Mouse (Mus musculus) forebrain, embryonic 16.5 days (tissue): ENCODE measurements around the gene Mansc1. TPM values are rescaled to one million over a fixed set of nuclear protein-coding genes. Genes with fewer than 3 reads are reported as not detected.

Experiments used
- ATAC-seq: fragments of 200-750 bp; cut with Nextera tagmentation; 2 replicates; pipeline ENCODE4 v1.8.0; 2017; ENCODE audit warnings: mild to moderate bottlenecking, moderate library complexity
- H3K27ac ChIP-seq: fragments of 300-500 bp; sonication (generic); 2 replicates; pipeline ENCODE4 v1.5.1; 2014; ENCODE audit warnings: low read length, control low read depth
- H3K27me3 ChIP-seq: fragments of 300-500 bp; sonication (generic); replicated peaks from 2 replicates; pipeline ENCODE4 v1.6.1; 2014; ENCODE audit warnings: low read length; ENCODE audit not compliant: control insufficient read depth, insufficient read depth
- H3K36me3 ChIP-seq: fragments of 300-500 bp; sonication (generic); 2 replicates; pipeline ENCODE4 v1.6.1; 2014; ENCODE audit not compliant: control insufficient read depth, insufficient read depth
- H3K4me1 ChIP-seq: fragments of 300-500 bp; sonication (generic); replicated peaks from 2 replicates; pipeline ENCODE4 v1.6.1; 2014; ENCODE audit warnings: low read length; ENCODE audit not compliant: control insufficient read depth, insufficient read depth
- H3K4me2 ChIP-seq: fragments of 300-500 bp; sonication (generic); 2 replicates; pipeline ENCODE4 v1.6.1; 2014; ENCODE audit warnings: mild to moderate bottlenecking, low read length, control low read depth
- H3K4me3 ChIP-seq: fragments of 300-500 bp; sonication (generic); replicated peaks from 2 replicates; pipeline ENCODE4 v1.5.1; 2014; ENCODE audit warnings: mild to moderate bottlenecking, low read length, control low read depth
- H3K9ac ChIP-seq: fragments of 300-500 bp; sonication (generic); replicated peaks from 2 replicates; pipeline ENCODE4 v1.6.1; 2014; ENCODE audit warnings: low read depth, low read length, control low read depth
- H3K9me3 ChIP-seq: fragments of 300-500 bp; sonication (generic); 2 replicates; pipeline ENCODE4 v1.6.1; 2016; ENCODE audit warnings: low read length; ENCODE audit not compliant: control insufficient read depth
- WGBS: fragments of 180-500 bp; shearing (Covaris S2); extraction: QIAGEN DNeasy Blood & Tissue Kit; methylation state at CpG from one replicate; pipeline ENCODE4 v1.1.7; 2014; 5-methylcytosine and 5-hydroxymethylcytosine counted together
- polyA plus RNA-seq: library from polyadenylated mRNA; unstranded; fragments of >200 nt; fragmentation: Nextera tagmentation; extraction: Ambion mirVana; gene quantifications from 2 replicates; pipeline ENCODE4 v1.2.1, GENCODE M21; 2015

Gene Mansc1
- polyA plus RNA-seq, 1 experiment from 2014 or later = 0.90 TPM

DNA sequence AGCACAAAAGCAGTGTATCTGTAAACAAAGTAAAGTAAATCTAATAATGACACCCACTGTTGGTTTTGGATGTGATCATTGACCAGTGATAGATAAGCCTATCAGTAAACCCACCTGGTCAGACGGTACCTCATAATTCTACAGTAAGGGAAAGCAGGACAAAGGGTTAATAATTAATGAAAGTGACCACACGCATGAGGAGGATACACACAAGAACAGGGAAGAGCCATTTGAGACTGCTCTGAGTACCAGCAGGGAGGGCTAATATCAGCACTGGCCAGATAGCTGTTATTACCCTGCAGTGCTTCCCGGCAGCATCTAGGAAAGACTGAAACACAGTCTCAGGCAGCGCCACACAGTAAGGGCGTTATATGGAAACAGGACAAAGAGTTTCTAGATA lies 32.3 kb upstream of the Mansc1 start:
- 83% methylated on average over 5 of the region's 5 CpGs for WGBS
- ATAC-seq = no peak

DNA sequence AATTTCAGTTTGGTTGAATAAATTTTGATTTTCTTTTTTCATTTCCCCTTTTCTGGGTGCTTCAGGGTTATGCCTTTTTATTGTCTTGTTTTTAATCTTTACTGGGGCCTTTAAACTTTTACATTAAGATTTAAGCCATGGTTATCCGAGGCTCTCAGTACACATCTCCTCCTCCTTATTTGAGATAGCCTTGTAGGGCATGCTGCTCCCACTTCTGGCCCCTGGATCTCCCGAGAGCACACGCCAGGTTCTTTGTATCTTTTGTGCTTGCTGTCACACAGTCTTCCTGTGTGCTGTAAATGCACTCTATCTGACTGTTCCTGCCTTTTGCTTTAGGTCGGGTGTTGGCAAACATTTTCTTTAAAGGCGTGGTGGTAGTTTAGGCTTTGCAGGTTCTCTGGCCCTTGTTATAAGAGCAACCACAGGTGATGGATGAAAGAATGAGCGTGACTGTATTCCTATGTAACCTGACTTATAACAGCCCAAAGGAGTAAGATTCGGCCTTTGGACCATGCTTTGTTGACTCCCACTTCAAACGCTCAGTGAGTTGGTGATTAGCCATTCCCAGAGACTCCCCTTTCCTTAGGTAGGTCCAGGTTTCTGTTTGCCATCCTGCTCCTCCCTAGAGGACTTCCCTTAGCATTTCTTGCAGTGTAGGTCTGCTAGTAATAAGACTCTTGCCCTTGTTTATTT lies 28.6 kb upstream of the Mansc1 start:
- H3K4me1 ChIP-seq = no peaks in the 10 kb centered on the region
- H3K4me2 ChIP-seq = no peak overlapping the region
- H3K36me3 ChIP-seq = no peaks in the 10 kb centered on the region
- no peak for ATAC-seq
- WGBS = 79% methylated on average over 8 of the region's 8 CpGs
- H3K9me3 ChIP-seq = no peaks in the 10 kb centered on the region
- no peak overlapping the region for H3K27ac ChIP-seq
- no peaks in the 10 kb centered on the region for H3K27me3 ChIP-seq
- no peak overlapping the region for H3K9ac ChIP-seq
- no peak overlapping the region for H3K4me3 ChIP-seq

More for the DNA sequence above, 32.3 kb upstream of the Mansc1 start:
- Histone ChIP-seq H3K4me1 (no peaks in the 10 kb centered on the region), H3K4me2 (no peak overlapping the region), H3K4me3 (no peak overlapping the region), H3K9ac (no peak overlapping the region), H3K36me3 (no peaks in the 10 kb centered on the region), H3K9me3 (no peaks in the 10 kb centered on the region), H3K27ac (no peak overlapping the region), H3K27me3 (no peaks in the 10 kb centered on the region)

DNA sequence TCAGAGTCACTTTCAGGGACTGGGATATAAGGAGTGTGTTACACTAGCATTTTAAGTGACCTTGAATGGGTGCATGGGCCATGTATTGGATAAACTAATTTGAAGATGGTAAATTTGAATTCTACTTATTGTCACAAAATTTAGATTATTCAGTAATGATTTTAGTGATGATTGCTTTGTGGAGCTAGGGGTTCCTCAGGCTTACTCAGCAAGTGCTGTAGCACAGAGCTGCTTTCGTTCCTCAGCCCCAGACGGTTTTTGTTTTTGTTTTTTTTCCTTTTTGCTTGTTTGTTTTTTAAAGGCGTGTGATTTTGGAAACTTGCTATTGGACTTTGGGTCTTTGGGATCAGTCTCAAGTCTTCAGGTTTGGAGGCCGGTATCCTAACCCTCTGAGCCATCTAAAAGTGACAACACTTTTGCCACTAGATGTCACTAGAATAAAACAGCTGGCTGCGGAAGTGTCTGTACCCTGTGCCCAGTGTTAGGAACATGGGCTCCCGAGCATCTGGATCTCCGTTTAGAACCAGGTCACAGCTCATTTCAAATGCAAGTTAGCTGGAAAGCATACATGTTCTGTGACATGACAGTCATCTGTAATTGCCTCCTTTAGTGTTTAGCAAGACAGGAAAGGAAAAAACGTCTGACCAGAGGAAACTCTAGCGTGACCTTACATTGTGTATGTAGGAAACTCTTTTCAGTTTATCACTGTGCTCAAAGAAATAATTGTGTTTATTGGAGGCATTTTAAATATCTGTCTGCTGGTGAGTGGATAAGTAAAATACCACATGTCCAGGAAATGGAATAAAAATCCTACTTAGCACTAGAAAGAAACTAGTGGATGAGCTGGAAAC lies 27.0 kb upstream of the Mansc1 start:
- H3K4me3 ChIP-seq = no peak overlapping the region
- no peak overlapping the region for H3K4me2 ChIP-seq
- no peaks in the 10 kb centered on the region for H3K36me3 ChIP-seq
- no peak overlapping the region for H3K9ac ChIP-seq
- peak; percentile 91 for ATAC-seq
- H3K9me3 ChIP-seq = no peaks in the 10 kb centered on the region
- 24% methylated on average over 9 of the region's 9 CpGs for WGBS
- H3K27me3 ChIP-seq = no peaks in the 10 kb centered on the region
- no peaks in the 10 kb centered on the region for H3K4me1 ChIP-seq
- no peak overlapping the region for H3K27ac ChIP-seq

DNA sequence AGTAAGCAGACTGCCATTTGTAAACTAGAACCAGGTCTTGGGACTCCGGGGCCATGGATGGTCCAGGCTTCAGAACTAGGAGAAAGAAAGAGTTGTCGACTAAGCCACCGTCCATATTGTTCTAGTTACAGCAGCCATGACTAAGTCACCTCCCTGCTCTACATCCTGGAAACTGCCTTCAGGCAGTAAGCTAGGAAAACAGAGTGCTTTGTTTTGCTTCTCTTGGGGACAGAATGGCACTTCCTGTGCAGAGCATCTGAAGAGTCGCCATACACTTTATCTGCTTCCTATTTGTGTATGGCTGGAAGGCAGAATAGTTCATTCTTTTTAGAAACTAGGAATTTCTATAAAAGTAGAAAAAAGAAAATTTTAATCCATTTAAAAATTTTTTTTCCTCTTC lies 24.2 kb upstream of the Mansc1 start:
- H3K36me3 ChIP-seq = no peaks in the 10 kb centered on the region
- H3K27ac ChIP-seq = no peak overlapping the region
- no peaks in the 10 kb centered on the region for H3K9me3 ChIP-seq
- no peak overlapping the region for H3K4me3 ChIP-seq
- WGBS = 80% methylated on average over 4 of the region's 4 CpGs
- no peaks in the 10 kb centered on the region for H3K4me1 ChIP-seq
- no peak overlapping the region for H3K4me2 ChIP-seq
- ATAC-seq = no peak
- no peaks in the 10 kb centered on the region for H3K27me3 ChIP-seq
- H3K9ac ChIP-seq = no peak overlapping the region

DNA sequence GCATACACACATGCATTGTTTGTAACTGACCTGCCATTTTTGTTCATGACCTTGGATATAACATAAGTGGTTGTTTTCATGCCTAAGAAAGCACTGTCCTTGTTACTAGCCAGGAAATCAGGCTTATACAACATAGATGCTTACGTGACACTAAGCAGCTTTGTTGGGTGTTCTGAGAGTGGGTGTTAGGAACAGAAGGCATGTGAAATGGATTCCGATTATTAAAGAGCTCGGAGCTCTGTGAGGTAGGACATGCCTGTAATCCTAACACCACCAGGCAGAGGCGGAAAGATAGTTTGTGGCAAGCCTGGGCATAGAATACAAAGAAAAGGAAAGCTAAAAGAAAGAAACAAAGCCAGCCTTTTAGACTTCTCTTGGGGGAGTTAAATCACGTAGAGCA lies 16.1 kb upstream of the Mansc1 start:
- no peak overlapping the region for H3K4me2 ChIP-seq
- H3K4me1 ChIP-seq = peaks cover 15% of the 10 kb centered on the region
- H3K27me3 ChIP-seq = no peaks in the 10 kb centered on the region
- no peaks in the 10 kb centered on the region for H3K9me3 ChIP-seq
- H3K27ac ChIP-seq = peak overlapping the region; percentile 12; the same call in 1 of the 2 replicates
- H3K4me3 ChIP-seq = no peak overlapping the region
- 16% methylated on average over 5 of the region's 5 CpGs for WGBS
- no peaks in the 10 kb centered on the region for H3K36me3 ChIP-seq
- H3K9ac ChIP-seq = no peak overlapping the region
- ATAC-seq = peak; percentile 61

DNA sequence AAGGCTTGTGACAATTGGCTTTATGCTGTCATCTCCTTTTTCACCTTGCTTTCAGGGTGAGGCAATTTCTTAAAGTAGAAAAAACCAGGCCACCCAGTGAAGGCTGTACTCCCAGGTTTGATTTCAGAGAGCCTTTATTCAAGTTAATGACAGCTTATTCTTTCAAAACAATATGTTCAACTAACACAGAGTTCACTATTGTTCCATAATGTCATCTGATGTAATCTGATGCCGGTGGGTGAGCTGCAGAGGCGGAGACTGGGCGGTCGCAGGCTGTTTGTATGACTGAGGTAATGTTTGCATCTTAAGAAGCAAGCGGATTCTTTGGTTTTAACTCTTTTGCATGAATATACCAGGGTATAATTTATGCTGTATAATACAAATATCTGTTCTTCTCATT lies 15.3 kb upstream of the Mansc1 start:
- Histone ChIP-seq H3K36me3 (no peaks in the 10 kb centered on the region), H3K4me3 (no peak overlapping the region), H3K9me3 (no peaks in the 10 kb centered on the region), H3K27me3 (no peaks in the 10 kb centered on the region), H3K9ac (no peak overlapping the region), H3K4me1 (peaks cover 15% of the 10 kb centered on the region), H3K4me2 (no peak overlapping the region), H3K27ac (no peak overlapping the region)
- ATAC-seq = peak; percentile 75
- 5% methylated on average over 5 of the region's 5 CpGs for WGBS

DNA sequence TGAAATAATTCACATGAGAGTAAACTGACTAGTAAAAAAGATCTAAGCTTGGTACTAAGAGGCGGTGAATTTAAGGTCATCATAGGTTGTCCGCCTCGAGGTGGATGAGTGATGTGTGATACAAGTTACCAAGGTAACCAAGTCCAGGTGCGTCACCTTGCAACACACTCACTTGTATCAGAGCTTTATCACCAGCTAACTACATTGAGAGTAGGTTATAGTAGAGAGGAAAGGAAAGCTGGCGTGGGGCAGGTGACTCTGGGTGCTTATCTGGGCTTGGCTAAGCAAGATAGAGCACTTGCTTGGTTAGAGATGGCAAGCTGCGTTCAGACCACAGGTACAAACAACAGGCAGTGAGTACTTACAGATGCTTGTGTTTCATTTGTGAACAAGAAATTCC lies 14.5 kb upstream of the Mansc1 start:
- H3K4me3 ChIP-seq = no peak overlapping the region
- H3K4me1 ChIP-seq = peaks cover 20% of the 10 kb centered on the region
- 92% methylated on average over 6 of the region's 6 CpGs for WGBS
- no peak overlapping the region for H3K9ac ChIP-seq
- no peaks in the 10 kb centered on the region for H3K36me3 ChIP-seq
- H3K27ac ChIP-seq = no peak overlapping the region
- H3K4me2 ChIP-seq = no peak overlapping the region
- H3K27me3 ChIP-seq = no peaks in the 10 kb centered on the region
- no peak for ATAC-seq
- no peaks in the 10 kb centered on the region for H3K9me3 ChIP-seq

DNA sequence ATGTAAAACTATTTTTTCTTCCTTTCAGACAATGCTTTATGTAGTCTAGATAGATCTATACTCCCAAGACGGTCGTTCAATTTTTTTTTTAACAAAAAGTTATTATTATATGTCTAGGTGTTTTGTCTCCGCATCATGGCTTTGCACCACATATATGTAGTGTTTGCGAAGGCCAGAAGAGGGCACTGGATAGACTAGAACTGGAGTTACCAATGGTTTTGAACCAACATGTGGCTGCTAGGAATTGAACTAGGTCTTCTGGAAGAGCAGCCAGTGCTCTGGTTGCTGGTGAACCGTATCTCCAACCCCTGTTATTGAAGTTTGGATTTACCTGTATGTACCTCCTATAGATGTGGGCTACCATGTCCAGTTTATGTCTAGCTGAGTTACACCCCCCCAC lies 11.0 kb upstream of the Mansc1 start:
- WGBS = 93% methylated on average over 5 of the region's 5 CpGs
- no peak overlapping the region for H3K4me3 ChIP-seq
- H3K4me1 ChIP-seq = peaks cover 17% of the 10 kb centered on the region
- H3K4me2 ChIP-seq = no peak overlapping the region
- no peak overlapping the region for H3K27ac ChIP-seq
- H3K9ac ChIP-seq = no peak overlapping the region
- ATAC-seq = no peak
- H3K9me3 ChIP-seq = no peaks in the 10 kb centered on the region
- H3K36me3 ChIP-seq = no peaks in the 10 kb centered on the region
- no peaks in the 10 kb centered on the region for H3K27me3 ChIP-seq

DNA sequence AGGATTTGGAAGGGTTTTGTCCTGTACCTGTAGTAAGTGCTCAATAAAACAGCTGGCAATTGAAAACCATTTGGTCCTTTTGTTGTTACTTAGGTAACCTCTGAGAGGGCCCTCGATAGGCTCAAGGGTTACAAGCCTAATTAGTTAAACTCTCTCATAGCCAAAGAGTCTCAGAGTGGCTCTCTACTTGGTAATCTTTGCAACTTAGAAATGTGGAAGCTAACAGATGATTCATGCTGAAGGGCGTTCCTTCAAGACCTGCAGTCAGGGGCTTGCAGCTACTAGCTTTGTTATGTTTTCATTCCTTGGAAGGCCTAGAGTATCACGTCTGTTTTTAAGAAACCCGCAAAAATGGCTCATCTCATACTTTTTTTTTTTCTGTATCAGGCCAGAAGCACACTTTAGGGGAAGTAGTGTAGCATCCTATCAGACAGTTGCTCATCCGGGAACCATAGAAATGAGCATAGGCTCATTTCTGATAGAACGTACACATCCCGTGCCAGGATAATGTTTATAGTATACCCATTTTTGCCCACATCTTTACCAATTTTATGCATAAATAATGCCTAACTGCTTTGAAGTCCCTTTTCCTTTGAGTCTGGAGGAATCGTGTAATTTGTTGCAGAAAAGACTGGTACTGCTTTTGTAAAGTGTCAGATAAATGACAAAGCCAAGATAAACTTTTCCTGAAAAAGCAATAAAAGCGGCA lies 9.6 kb upstream of the Mansc1 start:
- Histone ChIP-seq H3K9ac (peak overlapping the region; percentile 95), H3K4me3 (peak overlapping the region; percentile 94), H3K4me2 (peak overlapping the region; percentile 79), H3K27me3 (no peaks in the 10 kb centered on the region), H3K9me3 (no peaks in the 10 kb centered on the region), H3K36me3 (no peaks in the 10 kb centered on the region), H3K4me1 (peaks cover 9% of the 10 kb centered on the region), H3K27ac (no peak overlapping the region)
- no peak for ATAC-seq
- WGBS = 74% methylated on average over 9 of the region's 9 CpGs
